Mouse (Mus musculus) inflammation-experienced regulatory T-cells, adult 6 months (primary cell): ENCODE results near the gene Olfr678. TPM values are rescaled to one million over a fixed set of nuclear protein-coding genes. Genes with fewer than 3 reads are reported as not detected.
"Not testable (repeated sequence)": the region's sequence is repeated elsewhere in the genome, so short reads cannot be mapped to it uniquely, and the experiment has no call there.

ENCODE experiments used
- ATAC-seq: one replicate; pipeline ENCODE4 v1.8.0; 2017
- polyA plus RNA-seq, 3 experiments: library from polyadenylated mRNA; unstranded; fragments of 100-300 nt; shearing (Covaris generic); gene quantifications; one replicate each; pipeline ENCODE4 v1.2.1; 2017

Gene Olfr678
- polyA plus RNA-seq, result not detected

DNA sequence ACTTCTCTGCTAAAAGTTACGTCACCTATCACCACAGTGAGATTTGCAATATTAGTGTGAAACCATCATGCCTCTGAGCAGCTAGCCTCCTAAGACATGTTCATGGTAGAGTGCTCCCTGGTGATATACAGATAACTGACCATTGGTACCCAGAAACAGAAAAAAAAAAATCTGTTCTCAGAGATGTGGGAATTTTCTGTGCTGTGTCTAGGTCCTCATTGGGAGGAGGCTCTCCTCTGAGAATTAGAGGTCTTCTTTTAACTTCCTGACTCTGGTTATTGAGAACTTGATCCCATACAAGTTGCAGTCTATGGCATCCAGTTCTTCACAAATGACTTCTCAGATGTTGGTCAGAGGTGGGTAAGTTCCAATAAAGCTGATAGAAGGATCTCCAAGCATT lies at the start of gene Olfr678:
Gene Olfr678 (plus strand): TSS at position 301 of the 400 bp plus-strand sequence.
- no peak for ATAC-seq

DNA sequence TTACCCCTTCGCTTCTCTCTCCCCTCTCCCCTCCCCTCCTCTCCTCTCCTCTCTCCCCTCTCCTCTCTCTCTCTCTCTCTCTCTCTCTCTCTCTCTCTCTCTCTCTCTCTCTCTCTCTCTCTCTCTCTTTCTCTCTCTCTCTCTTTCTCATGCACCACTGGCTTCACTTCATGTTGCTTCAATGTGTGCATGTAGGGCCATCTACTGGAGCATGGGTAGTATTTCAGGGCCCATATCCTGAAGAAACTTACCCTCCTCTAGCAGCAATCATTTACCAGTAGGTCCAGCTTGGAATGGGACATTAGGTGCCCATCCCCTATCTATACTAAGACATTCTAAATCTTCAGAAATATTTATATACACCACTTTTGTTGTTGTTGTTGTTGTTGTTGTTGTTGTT lies 41.7 kb upstream of the Olfr678 start:
- ATAC-seq, result no peak

DNA sequence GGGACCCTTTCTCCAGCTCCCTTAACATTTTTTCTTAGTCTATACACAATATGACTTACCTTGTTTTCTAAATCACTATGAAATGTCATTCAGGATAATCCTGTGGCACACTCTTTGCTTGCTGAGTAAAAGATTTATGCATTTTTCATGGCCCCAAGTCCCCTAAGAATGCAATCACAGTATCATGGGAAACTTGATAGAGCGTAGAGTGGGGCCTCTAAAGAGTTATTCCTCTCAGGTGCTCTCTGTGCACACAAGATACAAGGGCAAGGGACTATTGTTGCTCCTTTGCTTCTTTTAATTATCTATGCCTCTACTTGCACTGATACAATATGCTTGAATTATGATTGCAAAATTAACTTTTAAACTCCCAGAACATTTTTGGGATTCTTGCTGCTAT lies 35.9 kb upstream of the Olfr678 start, which contains the start of gene Olfr675:
Gene Olfr675 (minus strand): TSS at position 101 of the 400 bp plus-strand sequence.
- ATAC-seq, result no peak

DNA sequence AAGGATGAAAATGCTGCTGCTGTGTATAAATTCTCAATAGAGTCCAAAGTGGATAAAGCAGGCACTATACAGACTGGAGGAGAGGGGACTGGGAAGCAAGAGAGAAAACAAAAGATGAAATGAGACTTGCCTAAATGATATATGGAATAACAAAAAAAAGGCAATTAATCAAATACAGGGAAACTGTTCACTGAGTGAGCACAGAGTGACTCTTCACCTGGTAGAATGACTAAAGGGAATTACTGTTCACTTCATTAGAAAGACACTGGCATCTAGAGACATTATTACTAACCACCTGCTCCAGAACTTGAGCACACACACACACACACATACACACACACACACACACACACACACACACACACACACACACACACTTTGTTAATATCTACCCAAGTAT lies 31.9 kb upstream of the Olfr678 start, which contains the start of gene Olfr676:
Gene Olfr676 (plus strand): TSS at position 301 of the 400 bp plus-strand sequence.
- ATAC-seq, result no peak

DNA sequence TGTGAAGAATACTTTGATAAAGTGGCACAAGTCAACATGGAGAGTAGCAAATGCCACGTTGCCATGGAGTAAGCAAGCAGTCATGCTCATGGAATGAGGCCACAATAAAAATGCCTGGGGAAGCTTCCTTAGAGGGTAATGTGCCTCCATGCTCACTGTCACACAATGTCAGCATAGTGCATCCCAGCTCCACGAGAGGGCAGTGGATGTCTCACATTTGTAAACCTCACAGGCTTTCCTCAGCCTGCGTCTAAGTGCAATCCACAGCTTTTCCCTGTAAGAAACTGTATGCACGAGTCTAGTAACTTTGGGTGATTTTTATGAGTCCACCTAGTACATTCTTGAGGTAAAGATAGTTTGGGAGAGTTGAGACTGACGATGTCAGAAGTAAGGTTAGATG lies 30.4 kb upstream of the Olfr678 start:
- ATAC-seq, result not testable (repeated sequence)

DNA sequence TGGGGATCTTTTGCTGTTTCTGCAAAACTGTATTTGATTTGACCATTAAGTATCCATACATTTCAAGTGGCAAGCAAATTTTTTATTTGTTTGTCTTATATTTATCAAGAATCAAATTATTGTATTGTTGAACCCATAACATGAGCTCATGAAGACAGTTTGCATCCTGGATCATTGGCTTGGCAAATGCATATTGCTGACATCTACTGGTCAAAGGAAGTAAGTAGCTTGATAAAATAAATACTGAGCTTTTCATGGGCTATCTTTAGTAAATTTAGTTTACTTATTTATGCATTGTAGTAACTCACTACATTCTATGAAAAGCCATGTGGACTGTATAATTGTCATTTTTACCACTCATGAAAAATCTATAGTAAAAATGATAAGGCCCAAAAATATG lies 5.3 kb upstream of the Olfr678 start:
- ATAC-seq, result no peak

DNA sequence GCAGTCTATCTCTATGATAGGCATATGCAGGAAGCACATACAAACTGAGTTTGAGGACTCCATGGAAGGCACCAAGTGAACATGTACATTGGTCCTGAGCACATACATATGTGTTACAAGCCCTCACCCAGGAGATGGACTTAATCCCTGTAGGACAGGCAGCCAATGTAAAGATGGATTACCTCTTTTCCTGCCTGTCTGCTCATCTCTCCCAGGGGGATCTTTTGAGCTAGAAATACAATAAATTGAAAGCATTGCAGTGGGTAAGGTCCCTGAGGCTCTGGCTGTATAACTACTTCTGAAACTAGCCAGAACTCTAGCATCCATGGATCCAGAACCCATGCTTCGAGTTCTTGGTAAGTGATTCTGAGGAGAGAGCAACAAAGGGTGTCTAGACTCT lies 16.6 kb downstream of the Olfr678 start, which contains the start of gene Olfr679:
Gene Olfr679 (plus strand): TSS at position 301 of the 400 bp plus-strand sequence.
- ATAC-seq, result no peak

DNA sequence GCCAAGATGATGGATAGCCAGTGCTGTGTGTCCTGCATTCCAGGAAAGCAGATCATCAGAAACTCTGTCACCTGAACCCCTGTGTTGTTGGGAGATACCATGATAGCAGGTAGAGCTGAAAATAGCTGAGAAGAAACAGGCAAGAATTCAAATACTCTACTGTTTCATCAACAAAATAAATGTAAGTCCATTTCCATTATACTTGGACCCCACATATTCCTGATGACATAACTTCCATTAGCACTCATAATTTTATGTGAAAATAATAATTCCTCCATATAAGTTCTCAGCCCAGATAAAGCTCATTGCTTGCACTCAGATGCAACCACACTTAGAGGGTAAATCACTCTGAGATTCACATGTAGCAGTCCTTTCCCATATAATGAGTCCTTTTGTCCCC lies 28.4 kb downstream of the Olfr678 start, which contains the start of gene Olfr680-ps1:
Gene Olfr680-ps1 (minus strand): TSS at position 101 of the 400 bp plus-strand sequence.
- not testable (repeated sequence) for ATAC-seq

DNA sequence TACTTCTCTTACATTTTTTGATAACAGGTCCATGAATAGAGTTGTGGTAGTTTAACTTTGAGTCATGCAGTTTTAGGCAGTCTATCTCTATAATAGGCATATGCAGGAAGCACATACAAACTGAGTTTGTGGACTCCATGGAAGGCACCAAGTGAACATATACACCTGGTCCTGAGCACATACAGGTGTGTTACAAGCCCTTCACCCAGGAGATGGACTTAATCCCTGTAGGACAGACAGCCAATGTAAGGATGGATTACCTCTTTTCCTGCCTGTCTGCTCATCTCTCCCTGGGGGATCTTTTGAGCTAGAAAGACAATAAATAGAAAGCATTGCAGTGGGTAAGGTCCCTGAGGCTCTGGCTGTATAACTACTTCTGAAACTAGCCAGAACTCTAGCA lies 52.3 kb downstream of the Olfr678 start, which contains the start of gene Olfr681:
Gene Olfr681 (plus strand): TSS at position 301 of the 400 bp plus-strand sequence.
- no peak for ATAC-seq

Other genes starting within 250 kb of the Olfr678 start
- gene Usp17lb, start 221.9 kb upstream of the Olfr678 start, polyA plus RNA-seq, result not detected
- gene Usp17la, start 207.5 kb upstream of the Olfr678 start, polyA plus RNA-seq, result not detected
- gene Olfr665, start 186.4 kb upstream of the Olfr678 start, polyA plus RNA-seq, result not detected
- not detected for gene Olfr666, start 168.5 kb upstream of the Olfr678 start, polyA plus RNA-seq
- not detected for gene Olfr667, start 143.0 kb upstream of the Olfr678 start, polyA plus RNA-seq
- not detected for gene Olfr668, start 136.4 kb upstream of the Olfr678 start, polyA plus RNA-seq
- not detected for gene Olfr669, start 130.2 kb upstream of the Olfr678 start, polyA plus RNA-seq
- gene Olfr670, start 101.9 kb upstream of the Olfr678 start, polyA plus RNA-seq, result not detected
- not detected for gene Olfr671, start 85.3 kb upstream of the Olfr678 start, polyA plus RNA-seq
- gene Olfr672, start 62.4 kb upstream of the Olfr678 start, polyA plus RNA-seq, result not detected
- gene Olfr675, start 36.0 kb upstream of the Olfr678 start, polyA plus RNA-seq, result under 1 TPM in 1 of 3 experiments, not detected in 2; 0.16 TPM
- gene Olfr676, start 31.8 kb upstream of the Olfr678 start, polyA plus RNA-seq, result not detected
- gene Olfr677, start 13.1 kb upstream of the Olfr678 start, polyA plus RNA-seq, result not detected
- gene Olfr679, start 16.7 kb downstream of the Olfr678 start, polyA plus RNA-seq, result not detected
- gene Olfr680-ps1, start 28.3 kb downstream of the Olfr678 start, polyA plus RNA-seq, result not detected
- not detected for gene Olfr681, start 52.4 kb downstream of the Olfr678 start, polyA plus RNA-seq
- not detected for gene Olfr683, start 82.5 kb downstream of the Olfr678 start, polyA plus RNA-seq
- under 1 TPM in 1 of 3 experiments, not detected in 2; 0.30 TPM for gene Olfr684, start 99.2 kb downstream of the Olfr678 start, polyA plus RNA-seq
- gene Olfr685, start 121.5 kb downstream of the Olfr678 start, polyA plus RNA-seq, result not detected
- gene Olfr686, start 143.0 kb downstream of the Olfr678 start, polyA plus RNA-seq, result not detected
- gene Olfr688, start 223.6 kb downstream of the Olfr678 start, polyA plus RNA-seq, result not detected
- gene Olfr689, start 246.7 kb downstream of the Olfr678 start, polyA plus RNA-seq, result not detected